Mouse (Mus musculus) midbrain, embryonic 11.5 days (tissue): ENCODE results near the gene Olfr10. TPM values are rescaled to one million over a fixed set of nuclear protein-coding genes. Genes with fewer than 3 reads are reported as not detected.

ENCODE experiments used
- ATAC-seq: fragments of 200-750 bp; cut with Nextera tagmentation; 2 replicates; pipeline ENCODE4 v1.8.0; 2017; ENCODE audit warnings: moderate TSS enrichment, moderate library complexity; ENCODE audit not compliant: low FRiP score
- DNase-seq: peaks from one replicate; pipeline ENCODE4 v3.0.0; 2015; ENCODE audit warnings: low spot score; ENCODE audit errors: missing footprints
- H3K27ac ChIP-seq: fragments of 300-500 bp; sonication (generic); 2 replicates; pipeline ENCODE4 v1.5.1; 2014; ENCODE audit warnings: low read depth, low read length
- H3K27me3 ChIP-seq: fragments of 300-500 bp; sonication (generic); 2 replicates; pipeline ENCODE4 v1.6.1; 2014; ENCODE audit warnings: mild to moderate bottlenecking, low read length, moderate library complexity, mixed read lengths; ENCODE audit not compliant: control insufficient read depth, insufficient read depth
- H3K36me3 ChIP-seq: fragments of 300-500 bp; sonication (generic); 2 replicates; pipeline ENCODE4 v1.6.1; 2014; ENCODE audit warnings: mild to moderate bottlenecking, low read length, moderate library complexity, mixed read lengths; ENCODE audit not compliant: control insufficient read depth, insufficient read depth
- H3K4me1 ChIP-seq: fragments of 300-500 bp; sonication (generic); 2 replicates; pipeline ENCODE4 v1.6.1; 2014; ENCODE audit warnings: low read length; ENCODE audit not compliant: control insufficient read depth, insufficient read depth
- H3K4me2 ChIP-seq: fragments of 300-500 bp; sonication (generic); 2 replicates; pipeline ENCODE4 v1.6.1; 2014; ENCODE audit warnings: mild to moderate bottlenecking, moderate library complexity
- H3K4me3 ChIP-seq: fragments of 300-500 bp; sonication (generic); 2 replicates; pipeline ENCODE4 v1.5.1; 2014; ENCODE audit warnings: low read depth, low read length
- H3K9ac ChIP-seq: fragments of 300-500 bp; sonication (generic); 2 replicates; pipeline ENCODE4 v1.6.1; 2014; ENCODE audit warnings: low read length
- H3K9me3 ChIP-seq: fragments of 300-500 bp; sonication (generic); 2 replicates; pipeline ENCODE4 v1.6.1; 2016; ENCODE audit warnings: low read length; ENCODE audit not compliant: control insufficient read depth
- whole genome bisulfite sequencing: fragments of 180-500 bp; shearing (Covaris S2); extraction: QIAGEN DNeasy Blood & Tissue Kit; methylation state at CpG from one replicate; pipeline ENCODE4 v1.1.7; 2014; 5-methylcytosine and 5-hydroxymethylcytosine counted together
- polyA plus RNA-seq: library from polyadenylated mRNA; unstranded; fragments of >200 nt; fragmentation: Nextera tagmentation; extraction: Ambion mirVana; gene quantifications from 2 replicates; pipeline ENCODE4 v1.2.1, GENCODE M21; 2014

Gene Olfr10
- polyA plus RNA-seq, result not detected in 2 replicates

DNA sequence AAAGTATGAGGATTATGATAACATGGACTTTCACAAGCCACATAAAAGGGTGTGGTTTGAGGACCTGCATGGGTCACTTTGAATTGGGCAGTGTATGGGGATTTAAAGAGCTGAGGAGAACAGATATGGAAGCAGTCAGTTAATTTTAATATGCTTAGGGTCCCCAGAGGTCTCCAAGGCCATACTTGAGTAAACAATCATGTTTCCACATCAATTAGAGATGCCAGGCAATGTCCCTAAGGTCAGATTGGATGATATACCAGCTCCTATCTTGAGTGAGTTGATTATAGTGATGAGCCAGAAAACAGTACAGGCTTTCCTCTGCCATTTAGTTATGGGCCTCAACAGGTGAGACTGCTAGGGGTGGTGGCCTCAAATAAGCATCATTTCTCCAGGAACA, at the start of gene Olfr10:
Gene Olfr10 (plus strand): TSS at position 301 of the 400 bp plus-strand sequence.
- no peak within 1 kb of the TSS for H3K4me3 ChIP-seq
- H3K27ac ChIP-seq, result no peak within 1 kb of the TSS
- H3K36me3 ChIP-seq, result no peaks in the 10 kb centered on the region
- no peak within 1 kb of the TSS for H3K9ac ChIP-seq
- ATAC-seq (no peak), DNase-seq (no peak)
- H3K4me1 ChIP-seq, result no peaks in the 10 kb centered on the region
- H3K4me2 ChIP-seq, result no peak within 1 kb of the TSS
- H3K27me3 ChIP-seq, result no peaks in the 10 kb centered on the region
- no peaks in the 10 kb centered on the region for H3K9me3 ChIP-seq

DNA sequence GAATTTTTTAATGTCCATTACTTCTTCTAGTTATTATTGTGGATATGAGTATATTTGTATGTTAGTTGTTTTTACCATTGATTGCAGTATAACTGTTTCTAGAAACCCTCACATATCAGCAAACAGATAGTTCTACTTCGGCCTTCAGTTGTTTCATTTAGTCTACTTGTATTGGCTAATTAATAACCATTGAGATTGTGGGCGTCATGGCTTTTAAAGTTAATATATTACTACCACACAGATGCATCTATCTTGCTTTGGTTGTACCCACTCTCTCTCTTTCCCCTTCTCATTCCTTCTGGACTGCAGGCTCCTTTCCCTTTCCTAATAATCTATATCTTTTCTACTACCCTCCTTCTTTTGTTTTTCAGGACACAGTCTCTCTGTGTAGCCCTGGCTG, 45.2 kb upstream of the Olfr10 start:
- H3K27me3 ChIP-seq, result no peaks in the 10 kb centered on the region
- no peak overlapping the region for H3K4me3 ChIP-seq
- no peak overlapping the region for H3K9ac ChIP-seq
- no peaks in the 10 kb centered on the region for H3K9me3 ChIP-seq
- ATAC-seq, result no peak
- DNase-seq, result no peak
- 90% methylated on average over 2 of the region's 2 CpGs for WGBS
- H3K27ac ChIP-seq, result no peak overlapping the region
- H3K4me1 ChIP-seq, result no peaks in the 10 kb centered on the region
- no peak overlapping the region for H3K4me2 ChIP-seq
- H3K36me3 ChIP-seq, result no peaks in the 10 kb centered on the region

DNA sequence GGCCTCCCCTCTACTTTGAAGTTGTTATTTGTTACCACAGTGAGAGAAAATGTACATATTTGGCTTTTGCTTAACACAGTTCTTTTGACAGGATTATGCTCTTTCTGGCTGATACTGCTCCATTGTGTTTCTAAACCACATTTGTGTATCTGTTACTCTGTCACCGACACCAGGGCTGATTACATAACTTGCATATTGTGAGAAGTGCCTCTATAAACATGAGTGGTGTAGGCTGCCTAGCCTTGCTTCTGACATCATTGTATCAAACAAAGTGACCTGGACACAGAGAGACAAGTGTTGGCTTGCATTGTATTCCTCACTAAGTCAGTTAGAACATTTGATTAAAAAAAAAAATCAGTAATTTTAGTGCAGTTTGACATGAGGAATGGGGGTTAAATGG, 44.7 kb upstream of the Olfr10 start:
- H3K27me3 ChIP-seq, result no peaks in the 10 kb centered on the region
- WGBS, result 75% methylated on average over 1 of the region's 1 CpGs

DNA sequence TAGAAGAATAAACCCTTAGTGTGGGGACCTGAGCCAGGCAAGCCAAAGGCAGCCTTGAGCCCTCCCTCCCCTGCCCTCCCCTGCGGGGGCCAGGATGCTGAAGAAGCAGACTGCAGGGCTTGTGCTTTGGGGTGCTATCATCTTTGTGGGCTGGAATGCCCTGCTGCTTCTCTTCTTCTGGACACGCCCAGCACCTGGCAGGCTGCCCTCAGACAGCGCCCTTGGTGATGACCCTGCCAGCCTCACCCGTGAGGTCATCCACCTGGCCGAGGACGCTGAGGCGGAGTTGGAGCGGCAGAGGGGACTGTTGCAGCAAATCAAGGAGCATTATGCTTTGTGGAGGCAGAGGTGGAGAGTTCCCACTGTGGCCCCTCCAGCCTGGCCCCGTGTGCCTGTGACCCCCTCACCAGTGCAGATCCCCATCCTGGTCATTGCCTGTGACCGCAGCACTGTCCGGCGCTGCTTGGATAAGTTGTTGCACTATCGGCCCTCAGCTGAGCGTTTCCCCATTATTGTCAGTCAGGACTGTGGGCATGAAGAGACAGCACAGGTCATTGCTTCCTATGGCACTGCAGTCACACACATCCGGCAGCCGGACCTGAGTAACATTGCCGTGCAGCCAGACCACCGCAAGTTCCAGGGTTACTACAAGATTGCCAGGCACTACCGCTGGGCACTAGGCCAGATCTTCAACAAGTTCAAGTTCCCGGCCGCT, 43.8 kb upstream of the Olfr10 start:
- no peaks in the 10 kb centered on the region for H3K36me3 ChIP-seq
- WGBS, result 94% methylated on average over 21 of the region's 21 CpGs
- H3K27ac ChIP-seq, result no peak overlapping the region
- no peak overlapping the region for H3K4me2 ChIP-seq
- H3K9me3 ChIP-seq, result no peaks in the 10 kb centered on the region
- no peaks in the 10 kb centered on the region for H3K4me1 ChIP-seq
- no peaks in the 10 kb centered on the region for H3K27me3 ChIP-seq
- ATAC-seq (no peak), DNase-seq (no peak)
- H3K9ac ChIP-seq, result no peak overlapping the region
- no peak overlapping the region for H3K4me3 ChIP-seq

More for the DNA sequence above, 44.7 kb upstream of the Olfr10 start:
- Histone ChIP-seq H3K9ac (no peak overlapping the region), H3K27ac (no peak overlapping the region), H3K4me1 (no peaks in the 10 kb centered on the region), H3K4me2 (no peak overlapping the region), H3K4me3 (no peak overlapping the region), H3K36me3 (no peaks in the 10 kb centered on the region), H3K9me3 (no peaks in the 10 kb centered on the region)
- ATAC-seq (no peak), DNase-seq (no peak)

DNA sequence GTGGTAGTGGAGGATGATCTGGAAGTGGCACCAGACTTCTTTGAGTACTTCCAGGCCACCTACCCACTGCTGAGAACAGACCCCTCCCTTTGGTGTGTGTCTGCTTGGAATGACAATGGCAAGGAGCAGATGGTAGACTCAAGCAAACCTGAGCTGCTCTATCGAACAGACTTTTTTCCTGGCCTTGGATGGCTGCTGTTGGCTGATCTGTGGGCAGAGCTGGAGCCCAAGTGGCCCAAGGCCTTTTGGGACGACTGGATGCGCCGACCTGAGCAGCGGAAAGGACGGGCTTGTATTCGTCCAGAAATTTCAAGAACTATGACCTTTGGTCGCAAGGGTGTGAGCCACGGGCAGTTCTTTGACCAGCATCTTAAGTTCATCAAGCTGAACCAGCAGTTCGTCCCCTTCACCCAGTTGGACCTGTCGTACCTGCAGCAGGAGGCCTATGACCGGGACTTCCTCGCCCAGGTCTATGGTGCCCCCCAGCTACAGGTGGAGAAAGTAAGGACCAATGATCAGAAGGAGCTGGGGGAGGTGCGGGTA, 43.2 kb upstream of the Olfr10 start:
- Histone ChIP-seq H3K27ac (no peak overlapping the region), H3K27me3 (no peaks in the 10 kb centered on the region), H3K9ac (no peak overlapping the region), H3K4me2 (no peak overlapping the region), H3K36me3 (no peaks in the 10 kb centered on the region), H3K9me3 (no peaks in the 10 kb centered on the region), H3K4me3 (no peak overlapping the region), H3K4me1 (no peaks in the 10 kb centered on the region)
- WGBS, result 91% methylated on average over 14 of the region's 14 CpGs
- no peak for ATAC-seq
- DNase-seq, result no peak

DNA sequence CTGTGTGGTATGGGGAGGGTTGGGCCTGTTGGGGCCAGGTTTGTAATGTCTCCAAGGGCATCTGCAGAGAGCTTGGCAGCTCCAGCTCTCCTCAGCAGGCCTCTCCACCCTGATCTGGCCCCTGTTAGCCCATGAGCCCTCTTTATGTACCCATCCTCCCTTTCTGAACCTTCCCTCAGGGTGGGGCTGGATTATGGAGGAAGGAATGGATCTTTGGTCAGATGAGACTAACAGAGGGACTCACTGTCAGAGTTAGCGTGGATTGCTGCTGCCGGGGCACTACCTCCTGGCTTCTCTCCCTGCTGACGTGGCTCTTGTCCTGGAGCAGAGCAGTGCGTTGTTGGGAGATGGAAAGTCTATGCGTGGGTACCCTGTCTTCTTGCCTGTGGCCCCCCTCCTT, 42.3 kb upstream of the Olfr10 start:
- ATAC-seq, result no peak
- H3K4me2 ChIP-seq, result no peak overlapping the region
- no peak overlapping the region for H3K27ac ChIP-seq
- H3K4me3 ChIP-seq, result no peak overlapping the region
- H3K4me1 ChIP-seq, result no peaks in the 10 kb centered on the region
- DNase-seq, result no peak
- no peaks in the 10 kb centered on the region for H3K36me3 ChIP-seq
- 94% methylated on average over 5 of the region's 5 CpGs for WGBS
- H3K9ac ChIP-seq, result no peak overlapping the region
- H3K9me3 ChIP-seq, result no peaks in the 10 kb centered on the region
- H3K27me3 ChIP-seq, result no peaks in the 10 kb centered on the region

DNA sequence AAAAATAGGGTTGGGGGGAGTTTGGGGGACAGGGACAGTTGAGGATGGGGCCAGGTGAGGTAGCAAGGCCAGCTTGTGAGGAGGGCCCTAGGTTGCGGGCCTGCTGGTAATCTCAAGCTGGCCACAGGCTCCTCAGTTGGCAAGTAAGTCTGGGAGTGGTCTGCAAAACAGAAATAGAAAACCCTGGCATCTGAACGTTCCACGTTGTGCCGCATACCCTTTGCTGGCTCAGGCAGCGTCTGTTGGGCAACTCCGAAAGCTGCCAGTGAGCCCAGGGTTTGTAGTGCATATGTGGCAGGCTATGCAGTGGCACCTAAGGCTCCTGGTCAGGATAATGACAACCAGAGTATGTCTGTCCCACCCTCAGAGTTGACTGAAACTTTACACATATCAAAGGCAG, 41.4 kb upstream of the Olfr10 start:
- H3K4me2 ChIP-seq, result no peak overlapping the region
- no peak overlapping the region for H3K4me3 ChIP-seq
- H3K4me1 ChIP-seq, result no peaks in the 10 kb centered on the region
- no peaks in the 10 kb centered on the region for H3K36me3 ChIP-seq
- H3K9me3 ChIP-seq, result no peaks in the 10 kb centered on the region
- H3K27ac ChIP-seq, result no peak overlapping the region
- H3K27me3 ChIP-seq, result no peaks in the 10 kb centered on the region
- 92% methylated on average over 6 of the region's 6 CpGs for WGBS
- H3K9ac ChIP-seq, result no peak overlapping the region
- DNase-seq (no peak), ATAC-seq (no peak)

DNA sequence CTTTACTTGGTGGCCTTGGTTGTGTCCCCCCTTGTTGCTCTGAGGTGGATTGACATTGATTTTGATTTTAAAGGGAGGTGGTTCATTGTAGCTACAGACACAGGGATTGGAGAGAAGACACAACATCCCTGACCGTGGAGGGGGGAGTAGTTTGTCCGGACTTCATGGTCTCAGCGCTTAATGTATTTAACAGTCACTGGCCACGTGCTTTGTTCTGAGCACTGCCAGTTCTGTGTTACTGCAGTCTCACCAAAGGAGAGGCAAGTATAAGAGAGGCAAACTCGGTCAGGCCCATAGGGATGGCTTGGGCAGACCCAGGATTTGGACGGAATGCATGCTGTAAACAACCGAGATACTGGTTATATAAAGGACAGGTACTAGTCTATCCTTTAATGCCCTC, 40.5 kb upstream of the Olfr10 start:
- Histone ChIP-seq H3K9ac (no peak overlapping the region), H3K27me3 (no peaks in the 10 kb centered on the region), H3K9me3 (no peaks in the 10 kb centered on the region), H3K4me3 (no peak overlapping the region), H3K4me2 (no peak overlapping the region), H3K27ac (no peak overlapping the region), H3K36me3 (no peaks in the 10 kb centered on the region), H3K4me1 (no peaks in the 10 kb centered on the region)
- ATAC-seq (no peak), DNase-seq (no peak)
- 88% methylated on average over 7 of the region's 7 CpGs for WGBS

DNA sequence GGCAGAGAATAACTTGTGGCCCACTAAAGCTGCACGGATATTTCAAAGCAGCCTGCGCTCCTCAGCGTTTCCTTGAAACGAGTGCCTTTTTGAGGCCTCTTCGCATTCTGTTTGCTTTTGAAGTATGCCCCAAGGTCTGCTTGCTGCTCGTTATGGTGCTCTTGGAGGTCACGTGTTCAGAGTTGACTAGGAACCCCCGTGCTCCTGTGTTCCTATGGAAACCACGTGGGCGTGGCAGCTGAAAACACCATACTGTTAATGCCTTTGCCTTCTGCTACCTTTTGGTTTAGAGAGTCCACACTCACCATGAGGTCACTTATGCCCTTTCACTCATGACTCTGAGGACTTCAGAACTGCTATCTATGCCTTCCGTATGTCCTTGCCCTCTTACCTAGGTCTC, 39.9 kb upstream of the Olfr10 start:
- 88% methylated on average over 11 of the region's 11 CpGs for WGBS
- H3K36me3 ChIP-seq, result no peaks in the 10 kb centered on the region
- no peak for DNase-seq
- H3K27me3 ChIP-seq, result no peaks in the 10 kb centered on the region
- H3K4me3 ChIP-seq, result no peak overlapping the region
- H3K4me1 ChIP-seq, result no peaks in the 10 kb centered on the region
- no peak overlapping the region for H3K27ac ChIP-seq
- no peak overlapping the region for H3K4me2 ChIP-seq
- no peak overlapping the region for H3K9ac ChIP-seq
- no peaks in the 10 kb centered on the region for H3K9me3 ChIP-seq
- ATAC-seq, result no peak
